Mouse (Mus musculus): ENCODE measurements around the gene Reln. TPM values are rescaled to one million over a fixed set of nuclear protein-coding genes. Genes with fewer than 3 reads are reported as not detected.

Gene Reln
- total and polyA plus RNA-seq, 2 experiments from 2014 or later = 40.5 to 208 TPM

DNA sequence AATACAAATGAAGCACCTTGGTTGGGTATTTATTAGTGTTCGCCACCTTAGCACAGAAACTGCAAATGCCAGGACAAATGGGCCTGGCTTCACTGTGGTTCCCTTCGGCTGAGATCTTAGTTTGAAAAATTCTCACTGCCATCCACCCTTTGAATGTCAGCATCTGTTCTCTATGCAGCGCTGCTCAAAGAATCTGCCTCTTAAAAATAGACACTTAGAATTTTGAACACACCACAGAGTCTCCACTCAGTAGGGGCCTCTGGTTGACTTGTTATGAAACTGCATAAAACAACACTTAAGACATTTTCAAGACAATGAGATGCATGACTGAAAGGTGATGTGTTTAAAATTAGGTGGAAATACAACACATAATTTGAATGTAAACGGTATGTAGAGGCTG lies 387.4 kb downstream of the Reln start:
- DNase-seq (no peak), ATAC-seq (no peak)
- 60% methylated on average over 4 of the region's 4 CpGs for WGBS
- no peak for TF ChIP-seq CTCF (IDR thresholded peaks at IDR 0.05; ENCODE audit: low read depth)
- no peak overlapping the region for H3K4me2 ChIP-seq (ENCODE audit: low read depth)
- no peak overlapping the region for H3K4me3 ChIP-seq (ENCODE audit: low read depth, low read length)
- H3K9me3 ChIP-seq (ENCODE audit: low read length) = no peaks in the 10 kb centered on the region
- no peaks in the 10 kb centered on the region for H3K36me3 ChIP-seq (ENCODE audit: insufficient read depth)
- H3K27ac ChIP-seq (ENCODE audit: low read depth, low read length) = no peak overlapping the region
- no peak overlapping the region for H3K9ac ChIP-seq
- no peaks in the 10 kb centered on the region for H3K27me3 ChIP-seq (ENCODE audit: insufficient read depth, low read length)
- no peaks in the 10 kb centered on the region for H3K4me1 ChIP-seq (ENCODE audit: insufficient read depth)

- no peaks in the 10 kb centered on the region for H3K36me3 ChIP-seq (ENCODE audit: insufficient read depth)
- no peak overlapping the region for H3K4me2 ChIP-seq (ENCODE audit: low read depth)
- no peak overlapping the region for H3K9ac ChIP-seq
- H3K27me3 ChIP-seq (ENCODE audit: insufficient read depth, low read length) = no peaks in the 10 kb centered on the region; the same call in 1 of the 2 replicates
- H3K9me3 ChIP-seq (ENCODE audit: low read length) = no peaks in the 10 kb centered on the region
- DNase-seq (no peak), ATAC-seq (no peak)
- H3K4me1 ChIP-seq (ENCODE audit: insufficient read depth) = peaks cover 10% of the 10 kb centered on the region; the same call in 1 of the 2 replicates
- TF ChIP-seq CTCF (IDR thresholded peaks at IDR 0.05; ENCODE audit: low read depth) = no peak
- no peak overlapping the region for H3K4me3 ChIP-seq (ENCODE audit: low read depth, low read length)
- WGBS = 36% methylated on average over 7 of the region's 7 CpGs
- H3K27ac ChIP-seq (ENCODE audit: low read depth, low read length) = no peak overlapping the region
These were observed 395.0 kb downstream of the Reln start for GRCm38 (mm10) chr5:21949507-21949897.

DNA sequence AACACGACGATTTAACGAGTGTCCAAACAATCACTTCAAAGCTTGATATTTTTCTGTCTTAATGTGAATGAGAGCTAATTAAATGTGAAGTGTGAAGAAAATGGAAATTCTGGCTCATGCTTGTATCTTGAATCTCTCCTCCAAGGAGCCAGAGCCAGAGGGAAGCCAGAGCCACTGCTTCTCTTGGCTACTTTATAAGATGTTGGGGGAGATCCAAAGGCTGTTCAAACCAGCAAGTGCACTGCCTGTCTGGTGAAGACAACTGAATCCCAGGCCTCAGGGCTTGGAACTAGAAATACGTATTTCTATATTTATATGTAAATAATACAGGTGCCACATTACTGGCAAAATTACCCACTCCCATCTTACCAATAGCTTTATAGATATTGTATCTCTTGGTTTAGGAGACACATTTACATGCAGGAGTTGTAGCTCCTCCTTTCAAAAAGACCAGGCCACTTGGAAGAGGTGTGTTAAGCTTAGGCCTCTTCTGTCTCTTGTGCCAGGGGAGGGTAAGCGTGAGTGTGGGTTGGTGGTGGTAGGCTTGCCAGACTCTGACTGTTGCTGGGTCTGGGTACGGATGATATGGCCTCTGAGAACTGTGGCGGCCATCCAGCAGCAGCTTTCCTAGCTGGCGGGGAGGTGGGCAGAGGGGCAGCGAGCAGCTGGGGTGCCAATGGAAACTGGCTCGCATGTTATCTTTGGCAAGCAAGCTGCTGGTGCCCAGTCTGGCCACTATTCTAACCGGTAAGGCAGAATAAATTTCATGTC lies 395.6 kb downstream of the Reln start:
- Histone ChIP-seq H3K9ac (no peak overlapping the region), H3K36me3 (ENCODE audit: insufficient read depth) (no peaks in the 10 kb centered on the region), H3K9me3 (ENCODE audit: low read length) (no peaks in the 10 kb centered on the region), H3K4me2 (ENCODE audit: low read depth) (no peak overlapping the region), H3K27me3 (ENCODE audit: insufficient read depth, low read length) (peaks cover 5% of the 10 kb centered on the region; the same call in 1 of the 2 replicates), H3K27ac (ENCODE audit: low read depth, low read length) (no peak overlapping the region), H3K4me3 (ENCODE audit: low read depth, low read length) (no peak overlapping the region), H3K4me1 (ENCODE audit: insufficient read depth) (peaks cover 10% of the 10 kb centered on the region; the same call in 1 of the 2 replicates)
- no peak for TF ChIP-seq CTCF (IDR thresholded peaks at IDR 0.05; ENCODE audit: low read depth)
- WGBS = 37% methylated on average over 11 of the region's 11 CpGs
- DNase-seq = peak; percentile 66
- ATAC-seq = peak; percentile 53

DNA sequence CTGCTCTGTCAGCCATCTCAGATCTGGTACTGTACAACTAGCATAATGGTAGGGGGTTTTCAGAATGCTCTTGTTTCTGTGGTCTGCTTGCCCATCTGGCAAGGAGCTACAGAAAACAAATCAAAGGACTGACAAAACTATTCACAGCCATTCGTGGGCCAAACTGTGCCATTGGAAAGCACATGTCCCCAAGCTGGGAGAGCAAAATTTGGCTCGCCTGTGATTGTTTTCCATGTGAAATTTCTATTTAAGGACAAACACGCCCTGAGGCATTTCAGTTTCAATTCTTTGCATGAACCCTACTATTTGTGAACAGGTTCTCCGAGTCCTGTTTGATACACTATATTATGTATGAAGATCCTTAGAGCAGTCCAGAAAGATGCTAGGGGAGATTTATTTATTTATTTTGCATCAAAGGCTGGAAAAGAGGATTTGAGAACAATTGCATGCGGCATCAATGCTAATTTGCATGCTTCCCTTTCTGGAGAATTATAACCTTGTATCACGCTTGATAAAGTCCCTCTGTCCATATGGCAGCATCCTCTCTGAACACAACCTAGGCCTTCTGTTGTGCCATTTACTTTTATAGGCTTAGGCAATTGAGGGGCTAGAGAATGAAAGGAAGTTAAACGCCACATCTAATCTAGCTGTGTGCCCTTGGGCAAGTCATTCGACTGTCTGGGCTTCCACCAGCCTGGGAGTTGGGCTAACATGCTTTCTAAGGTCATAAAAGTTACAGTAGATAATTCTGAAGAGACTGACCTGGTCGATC lies 396.7 kb downstream of the Reln start:
- ATAC-seq = peak; percentile 79
- H3K4me1 ChIP-seq (ENCODE audit: insufficient read depth) = peaks cover 10% of the 10 kb centered on the region; the same call in 1 of the 2 replicates
- WGBS = 45% methylated on average over 9 of the region's 9 CpGs

GRCm38 (mm10) chr5:21944579-21944978 lies 399.9 kb downstream of the Reln start:
- Histone ChIP-seq H3K36me3 (ENCODE audit: insufficient read depth) (no peaks in the 10 kb centered on the region), H3K9me3 (ENCODE audit: low read length) (no peaks in the 10 kb centered on the region), H3K9ac (no peak overlapping the region), H3K27me3 (ENCODE audit: insufficient read depth, low read length) (peaks cover 16% of the 10 kb centered on the region; the same call in 1 of the 2 replicates), H3K27ac (ENCODE audit: low read depth, low read length) (no peak overlapping the region), H3K4me1 (ENCODE audit: insufficient read depth) (peaks cover 10% of the 10 kb centered on the region; the same call in 1 of the 2 replicates), H3K4me2 (ENCODE audit: low read depth) (no peak overlapping the region), H3K4me3 (ENCODE audit: low read depth, low read length) (no peak overlapping the region)
- 100% methylated on average over 1 of the region's 1 CpGs for WGBS
- ATAC-seq (no peak), DNase-seq (no peak)
- TF ChIP-seq CTCF (IDR thresholded peaks at IDR 0.05; ENCODE audit: low read depth) = peak; percentile 29

More for the DNA sequence above, 396.7 kb downstream of the Reln start:
- TF ChIP-seq CTCF (IDR thresholded peaks at IDR 0.05; ENCODE audit: low read depth) = no peak
- H3K27ac ChIP-seq (ENCODE audit: low read depth, low read length) = no peak overlapping the region
- H3K4me3 ChIP-seq (ENCODE audit: low read depth, low read length) = no peak overlapping the region
- peak; percentile 81 for DNase-seq
- H3K4me2 ChIP-seq (ENCODE audit: low read depth) = no peak overlapping the region
- H3K9me3 ChIP-seq (ENCODE audit: low read length) = no peaks in the 10 kb centered on the region
- no peak overlapping the region for H3K9ac ChIP-seq
- no peaks in the 10 kb centered on the region for H3K36me3 ChIP-seq (ENCODE audit: insufficient read depth)
- peaks cover 10% of the 10 kb centered on the region; the same call in 1 of the 2 replicates for H3K27me3 ChIP-seq (ENCODE audit: insufficient read depth, low read length)

- Histone ChIP-seq H3K27ac (ENCODE audit: low read depth, low read length) (no peak overlapping the region), H3K4me3 (ENCODE audit: low read depth, low read length) (no peak overlapping the region), H3K27me3 (ENCODE audit: insufficient read depth, low read length) (peaks cover 18% of the 10 kb centered on the region; the same call in 1 of the 2 replicates), H3K9me3 (ENCODE audit: low read length) (no peaks in the 10 kb centered on the region), H3K36me3 (ENCODE audit: insufficient read depth) (no peaks in the 10 kb centered on the region), H3K9ac (no peak overlapping the region), H3K4me1 (ENCODE audit: insufficient read depth) (no peaks in the 10 kb centered on the region), H3K4me2 (ENCODE audit: low read depth) (no peak overlapping the region)
- no peak for DNase-seq
- 78% methylated on average over 9 of the region's 9 CpGs for WGBS
- no peak for TF ChIP-seq CTCF (IDR thresholded peaks at IDR 0.05; ENCODE audit: low read depth)
- no peak for ATAC-seq
These were observed 405.1 kb downstream of the Reln start for GRCm38 (mm10) chr5:21939405-21939804.

GRCm38 (mm10) chr5:21938138-21938537 lies 406.4 kb downstream of the Reln start:
- Histone ChIP-seq H3K36me3 (ENCODE audit: insufficient read depth) (no peaks in the 10 kb centered on the region), H3K27me3 (ENCODE audit: insufficient read depth, low read length) (peaks cover 12% of the 10 kb centered on the region; the same call in 1 of the 2 replicates), H3K4me2 (ENCODE audit: low read depth) (no peak overlapping the region), H3K27ac (ENCODE audit: low read depth, low read length) (no peak overlapping the region), H3K4me3 (ENCODE audit: low read depth, low read length) (no peak overlapping the region), H3K9me3 (ENCODE audit: low read length) (no peaks in the 10 kb centered on the region), H3K9ac (no peak overlapping the region), H3K4me1 (ENCODE audit: insufficient read depth) (no peaks in the 10 kb centered on the region)
- 86% methylated on average over 5 of the region's 5 CpGs for WGBS
- no peak for TF ChIP-seq CTCF (IDR thresholded peaks at IDR 0.05; ENCODE audit: low read depth)
- DNase-seq = no peak
- ATAC-seq = no peak

Measured in forebrain, postnatal 0 days (tissue).